Mouse (Mus musculus) CD4-positive, CD25-positive, alpha-beta regulatory T cell, adult 2 months (primary cell): ENCODE measurements around the gene Cnst.
"Not testable (repeated sequence)": the region's sequence is repeated elsewhere in the genome, so short reads cannot be mapped to it uniquely, and the experiment has no call there.

Source experiments
- DNase-seq: peaks from one replicate; pipeline ENCODE4 v3.0.0-alpha.2; 2012; ENCODE audit warnings: low read depth, low spot score

Cnst gene

GRCm38 (mm10) chr1:179644151-179644550 is 98.0 kb downstream of the Cnst start:
- no peak for DNase-seq

GRCm38 (mm10) chr1:179645101-179645979 is 99.2 kb downstream of the Cnst start:
- peak; percentile 80 for DNase-seq

GRCm38 (mm10) chr1:179645980-179646268 is 99.8 kb downstream of the Cnst start:
- no peak for DNase-seq

GRCm38 (mm10) chr1:179648678-179649077 is 102.5 kb downstream of the Cnst start:
- DNase-seq = not testable (repeated sequence)

GRCm38 (mm10) chr1:179649324-179649723 is 103.2 kb downstream of the Cnst start:
- no peak for DNase-seq

- DNase-seq = peak; percentile 6
These were observed 104.1 kb downstream of the Cnst start for GRCm38 (mm10) chr1:179650284-179650683.

- no peak for DNase-seq
These were observed 105.1 kb downstream of the Cnst start for GRCm38 (mm10) chr1:179651224-179651623.

GRCm38 (mm10) chr1:179663065-179663464 is 116.9 kb downstream of the Cnst start:
- no peak for DNase-seq

GRCm38 (mm10) chr1:179664309-179664930 is 118.2 kb downstream of the Cnst start:
- no peak for DNase-seq

- DNase-seq = no peak
These were observed 120.8 kb downstream of the Cnst start for GRCm38 (mm10) chr1:179666971-179667370.

GRCm38 (mm10) chr1:179667450-179667849 is 121.3 kb downstream of the Cnst start:
- peak; percentile 7 for DNase-seq

- peak; percentile 82 for DNase-seq
These were observed 122.0 kb downstream of the Cnst start, which contains the start of gene Sccpdh for GRCm38 (mm10) chr1:179668013-179668805. Gene Sccpdh (plus strand): TSS chr1:179668210.

GRCm38 (mm10) chr1:179668836-179669537 is 122.8 kb downstream of the Cnst start:
- DNase-seq = peak; percentile 13

GRCm38 (mm10) chr1:179674355-179674754 is 128.2 kb downstream of the Cnst start:
- no peak for DNase-seq

GRCm38 (mm10) chr1:179677031-179677430 is 130.9 kb downstream of the Cnst start:
- no peak for DNase-seq
